Mouse (Mus musculus) neural tube, embryonic 14.5 days (tissue): Measurements from ENCODE around the gene Vmn2r19. TPM values are rescaled to one million over a fixed set of nuclear protein-coding genes. Genes with fewer than 3 reads are reported as not detected.

Experiments
- ATAC-seq: fragments of 200-750 bp; cut with Nextera tagmentation; 2 replicates; pipeline ENCODE4 v1.8.0; 2017; ENCODE audit warnings: low read depth, mild to moderate bottlenecking, moderate TSS enrichment, moderate library complexity
- H3K27ac ChIP-seq: fragments of 300-500 bp; sonication (generic); 2 replicates; pipeline ENCODE4 v1.5.1; 2014; ENCODE audit warnings: low read depth, mild to moderate bottlenecking, control low read depth, low read length, moderate library complexity, mixed read lengths
- H3K27me3 ChIP-seq: fragments of 300-500 bp; sonication (generic); 2 replicates; pipeline ENCODE4 v1.6.1; 2014; ENCODE audit warnings: low read length; ENCODE audit not compliant: control insufficient read depth, insufficient read depth
- H3K36me3 ChIP-seq: fragments of 300-500 bp; sonication (generic); 2 replicates; pipeline ENCODE4 v1.6.1; 2014; ENCODE audit warnings: low read length, mixed read lengths; ENCODE audit not compliant: control insufficient read depth, insufficient read depth
- H3K4me1 ChIP-seq: fragments of 300-500 bp; sonication (generic); 2 replicates; pipeline ENCODE4 v1.6.1; 2014; ENCODE audit warnings: low read length; ENCODE audit not compliant: control insufficient read depth, insufficient read depth
- H3K4me2 ChIP-seq: fragments of 300-500 bp; sonication (generic); 2 replicates; pipeline ENCODE4 v1.6.1; 2014; ENCODE audit warnings: mild to moderate bottlenecking, low read depth, low read length, control low read depth
- H3K4me3 ChIP-seq: fragments of 300-500 bp; sonication (generic); 2 replicates; pipeline ENCODE4 v1.5.1; 2014; ENCODE audit warnings: low read depth, low read length, control low read depth, mixed read lengths
- H3K9ac ChIP-seq: fragments of 300-500 bp; sonication (generic); replicated peaks from 2 replicates; pipeline ENCODE4 v1.6.1; 2014; ENCODE audit warnings: low read depth, mild to moderate bottlenecking, control low read depth, low read length, mixed read lengths
- H3K9me3 ChIP-seq: fragments of 300-500 bp; sonication (generic); 2 replicates; pipeline ENCODE4 v1.6.1; 2016; ENCODE audit warnings: low read length; ENCODE audit not compliant: control insufficient read depth
- WGBS: fragments of 180-500 bp; shearing (Covaris S2); extraction: QIAGEN DNeasy Blood & Tissue Kit; methylation state at CpG from one replicate; pipeline ENCODE4 v1.1.7; 2014; 5-methylcytosine and 5-hydroxymethylcytosine counted together
- polyA plus RNA-seq: library from polyadenylated mRNA; unstranded; fragments of >200 nt; fragmentation: Nextera tagmentation; extraction: Ambion mirVana; gene quantifications from 2 replicates; pipeline ENCODE4 v1.2.1, GENCODE M21; 2014

Gene Vmn2r19
- polyA plus RNA-seq, 1 experiment from 2014 or later, result not detected

DNA sequence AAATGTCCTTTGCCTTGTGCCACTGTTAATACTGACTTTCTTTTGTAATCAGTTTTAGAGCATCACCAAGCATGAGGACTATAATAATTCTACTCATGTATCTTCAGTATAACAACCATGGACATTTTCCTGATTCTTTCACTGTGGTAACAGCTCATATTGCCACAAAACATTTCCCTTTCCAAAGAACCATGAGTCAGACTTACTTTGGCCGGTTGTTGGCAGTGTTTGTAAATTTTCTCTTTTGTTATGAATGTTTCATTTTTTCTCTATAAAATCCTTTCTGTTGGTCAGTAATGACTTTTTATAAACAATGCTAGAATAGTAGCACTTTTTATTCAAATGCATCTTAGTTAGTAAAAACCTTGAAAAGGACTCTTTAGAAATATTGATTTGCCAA, 38.0 kb downstream of the Vmn2r19 start:
- Histone ChIP-seq H3K4me1 (no peaks in the 10 kb centered on the region), H3K4me3 (no peak overlapping the region), H3K27me3 (no peaks in the 10 kb centered on the region), H3K9me3 (no peaks in the 10 kb centered on the region), H3K36me3 (no peaks in the 10 kb centered on the region), H3K9ac (no peak overlapping the region), H3K27ac (no peak overlapping the region), H3K4me2 (no peak overlapping the region)
- 93% methylated on average over 1 of the region's 1 CpGs for WGBS
- ATAC-seq, result no peak

Other genes with a start within 250 kb of the Vmn2r19 start
- 2.3 TPM in 1 of 2 replicates, not detected in the other for gene Clec4a2, start 201.9 kb upstream of the Vmn2r19 start, polyA plus RNA-seq
- not detected in 2 replicates for gene Clec4b2, start 135.4 kb upstream of the Vmn2r19 start, polyA plus RNA-seq
- gene Clec4n, start 78.5 kb upstream of the Vmn2r19 start, polyA plus RNA-seq, result 0.79 TPM in 1 of 2 replicates, not detected in the other
- gene Clec4d, start 46.2 kb upstream of the Vmn2r19 start, polyA plus RNA-seq, result not detected in 2 replicates
- not detected in 2 replicates for gene Clec4e, start 18.5 kb upstream of the Vmn2r19 start, polyA plus RNA-seq
- not detected in 2 replicates for gene Vmn2r20, start 109.8 kb downstream of the Vmn2r19 start, polyA plus RNA-seq
- not detected in 2 replicates for gene Vmn2r21, start 225.1 kb downstream of the Vmn2r19 start, polyA plus RNA-seq